Mouse (Mus musculus) 3134 (cell line): ENCODE measurements around the gene Sbsn.

Experiments used
- DNase-seq: peaks from one replicate; pipeline ENCODE4 v3.0.0-alpha.2; 2011; ENCODE audit warnings: low spot score; ENCODE audit not compliant: insufficient read length; ENCODE audit errors: extremely low read depth

Gene Sbsn

DNA sequence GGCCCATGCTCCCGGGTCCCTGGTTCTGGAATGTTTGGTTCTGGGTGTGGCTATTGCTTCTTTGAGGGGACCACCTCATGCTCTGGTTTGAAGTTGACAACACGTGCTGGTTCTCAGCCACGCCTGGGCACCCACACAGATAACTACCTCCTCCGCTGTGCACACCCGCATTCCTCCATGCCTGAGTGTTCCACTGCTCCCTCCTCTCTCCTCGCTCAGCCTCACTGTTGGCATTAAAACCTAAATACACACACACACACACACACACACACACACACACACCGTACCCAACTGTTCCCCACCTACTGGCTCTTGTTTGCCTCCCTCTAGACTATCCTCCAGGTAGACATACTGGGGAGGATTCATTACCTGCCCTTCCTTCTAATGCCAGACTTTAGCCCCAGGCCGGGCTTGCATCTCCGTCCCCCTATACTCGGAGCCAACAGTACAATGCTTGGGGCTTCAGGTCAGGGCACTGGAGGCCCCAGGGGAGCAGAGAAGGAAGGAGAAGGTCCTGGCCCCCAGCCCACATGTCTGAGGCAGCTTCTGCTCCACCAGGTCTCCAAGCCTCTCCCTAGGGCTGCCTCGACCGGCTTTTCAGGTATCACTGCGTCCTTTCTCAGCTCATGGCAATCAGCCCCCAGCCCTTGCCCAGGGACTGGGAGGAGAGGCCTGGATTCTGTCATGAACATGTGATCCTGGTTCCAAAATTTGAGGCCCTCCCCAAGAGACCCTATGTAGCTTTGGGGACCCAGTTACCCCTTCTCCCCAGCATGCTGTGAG, 1.3 kb upstream of the Sbsn start:
- DNase-seq: no peak

DNA sequence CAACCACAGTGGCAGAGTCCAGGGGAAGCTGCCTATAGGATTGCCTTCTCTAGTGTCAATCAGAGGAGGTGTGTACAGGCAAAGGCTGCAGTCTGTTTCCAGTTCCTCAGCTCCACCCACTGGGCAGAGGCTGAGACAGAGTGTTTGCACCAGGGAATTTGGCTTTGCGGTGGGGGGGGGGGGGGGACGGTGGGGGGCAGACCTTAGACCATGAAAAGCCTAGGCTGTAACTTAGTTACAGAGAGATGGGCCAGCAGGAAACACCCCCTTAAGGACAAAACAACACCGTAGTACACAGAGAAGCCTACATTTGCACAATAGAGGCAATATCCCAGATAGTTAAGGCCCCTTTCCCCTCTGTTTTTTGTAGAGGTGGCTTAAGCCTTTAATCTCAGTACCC, 5.7 kb downstream of the Sbsn start:
- DNase-seq: no peak

DNA sequence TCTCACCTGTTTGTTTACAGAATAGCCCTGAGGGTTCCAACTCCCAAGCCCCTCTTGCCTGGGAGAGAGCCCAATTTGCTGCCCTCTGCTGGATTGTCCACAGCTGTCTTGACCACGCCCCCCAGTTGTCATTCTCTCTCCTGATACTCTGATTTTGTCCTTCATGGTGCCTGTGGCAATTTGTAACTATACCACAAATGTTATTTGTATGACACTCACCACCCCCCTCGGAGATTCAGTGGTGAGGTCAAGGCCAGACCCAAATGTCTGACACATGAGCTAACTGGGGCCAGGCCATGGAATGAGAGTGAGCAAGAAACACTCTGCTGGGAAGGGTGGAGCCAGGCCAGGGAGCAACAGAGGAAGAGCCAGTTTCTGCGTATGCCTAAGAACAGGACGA, 7.6 kb downstream of the Sbsn start:
- peak; percentile 45 for DNase-seq

DNA sequence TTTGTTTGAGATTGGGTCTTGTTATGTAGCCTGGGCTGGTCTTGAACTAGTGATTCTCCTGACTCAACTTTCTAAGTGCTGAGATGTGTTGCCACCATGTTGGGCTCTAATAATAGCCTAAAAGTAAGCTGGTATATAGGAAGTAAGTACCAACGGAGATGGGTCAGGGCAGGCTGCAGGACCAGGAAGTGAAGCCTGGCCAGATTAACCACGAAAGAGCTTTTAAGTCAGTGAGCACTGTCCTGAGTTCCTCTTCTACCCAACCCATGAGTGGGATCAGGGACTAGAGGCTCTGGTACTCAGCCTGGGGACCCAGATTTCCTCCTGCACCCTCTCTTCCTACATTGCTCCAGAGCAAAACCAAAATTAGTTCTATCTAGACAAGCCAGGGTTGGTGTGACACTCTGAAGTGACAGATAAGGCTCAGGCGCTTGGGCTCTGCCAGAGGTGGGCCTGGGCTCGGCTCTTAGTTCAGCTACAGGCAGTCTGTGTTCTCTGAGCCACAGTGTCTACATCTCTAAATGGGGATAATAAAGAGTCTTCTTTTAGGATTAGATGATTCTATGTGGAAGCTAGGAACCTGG, 10.6 kb downstream of the Sbsn start:
- DNase-seq: no peak

DNA sequence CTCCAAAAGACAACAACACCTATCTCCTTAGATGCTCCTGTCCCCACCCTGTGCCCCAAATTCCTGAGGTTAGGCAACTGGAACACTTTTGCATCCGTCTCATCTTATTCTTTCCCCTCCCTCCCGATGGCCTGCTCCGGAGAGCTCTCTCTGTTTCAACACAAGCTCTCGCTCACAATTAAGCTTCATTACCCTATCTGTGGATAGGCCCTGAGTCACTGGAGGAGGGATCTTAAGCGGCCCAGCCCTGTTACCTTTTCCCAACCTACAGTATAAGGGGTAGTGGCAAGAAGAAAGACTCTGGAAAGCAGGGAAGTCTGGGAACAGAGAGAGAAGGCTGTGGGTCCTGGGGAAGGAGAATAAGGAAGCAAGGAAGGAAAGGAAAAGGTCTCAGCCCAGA, 12.2 kb downstream of the Sbsn start, which contains the start of gene Dmkn:
Gene Dmkn, plus strand, starts transcription at position 301 of the 400 bp plus-strand sequence.
- DNase-seq: no peak

DNA sequence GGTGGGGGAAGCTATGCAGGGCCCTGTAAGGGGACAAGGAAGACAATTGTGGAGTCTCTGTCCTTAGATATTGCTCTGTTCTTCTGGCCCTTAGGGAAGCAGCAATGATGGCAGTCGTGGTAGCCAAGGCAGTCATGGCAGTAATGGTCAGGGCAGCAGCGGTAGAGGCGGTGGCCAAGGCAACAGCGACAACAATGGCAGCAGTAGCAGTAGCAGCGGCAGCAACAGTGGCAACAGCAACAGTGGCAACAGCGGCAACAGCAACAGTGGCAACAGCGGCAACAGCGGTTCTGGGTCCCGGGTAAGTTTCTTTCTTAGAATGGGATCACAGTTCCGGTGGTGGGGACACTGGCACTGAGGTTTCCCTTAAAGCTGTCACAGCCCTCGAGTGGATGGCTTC, 13.9 kb downstream of the Sbsn start:
- DNase-seq: no peak

DNA sequence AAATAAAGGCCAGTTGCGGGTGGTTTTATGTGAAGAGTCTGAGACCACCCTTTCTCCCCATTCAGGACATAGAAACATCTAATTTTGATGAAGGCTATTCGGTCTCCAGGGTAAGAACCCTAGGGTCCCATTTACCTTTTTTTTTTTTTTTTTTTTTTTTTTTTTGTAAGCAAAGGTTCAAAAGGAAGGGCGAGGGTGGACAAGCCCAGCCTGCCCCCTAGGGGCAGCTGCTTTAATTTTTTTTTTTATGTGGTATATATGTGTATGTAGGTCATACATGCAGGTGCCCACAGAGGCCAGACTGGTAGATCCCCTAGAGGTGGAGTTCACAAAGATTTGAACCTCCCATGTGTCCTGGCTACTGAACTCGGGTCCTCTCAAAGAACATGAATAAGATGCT, 15.1 kb downstream of the Sbsn start:
- no peak for DNase-seq

DNA sequence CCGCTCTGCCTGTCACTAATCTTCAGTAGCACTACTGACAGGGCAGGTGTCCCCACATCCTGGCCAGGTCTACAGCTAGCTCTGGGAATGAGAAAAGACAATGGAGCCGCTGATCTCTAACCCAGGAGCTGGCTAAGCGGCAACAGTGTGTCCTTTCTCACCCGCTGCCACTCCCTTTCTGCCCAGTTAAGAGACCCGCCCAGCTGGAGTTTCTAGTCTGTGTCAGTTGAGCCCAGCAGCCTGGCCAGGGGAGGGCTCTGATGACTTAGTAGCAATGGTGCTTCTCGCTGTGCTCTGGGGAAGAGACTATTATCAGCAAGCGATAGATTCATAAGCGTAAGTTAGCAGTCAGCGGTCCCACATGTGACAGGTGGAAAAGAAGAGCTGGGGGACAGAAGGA, 18.0 kb downstream of the Sbsn start:
- no peak for DNase-seq

DNA sequence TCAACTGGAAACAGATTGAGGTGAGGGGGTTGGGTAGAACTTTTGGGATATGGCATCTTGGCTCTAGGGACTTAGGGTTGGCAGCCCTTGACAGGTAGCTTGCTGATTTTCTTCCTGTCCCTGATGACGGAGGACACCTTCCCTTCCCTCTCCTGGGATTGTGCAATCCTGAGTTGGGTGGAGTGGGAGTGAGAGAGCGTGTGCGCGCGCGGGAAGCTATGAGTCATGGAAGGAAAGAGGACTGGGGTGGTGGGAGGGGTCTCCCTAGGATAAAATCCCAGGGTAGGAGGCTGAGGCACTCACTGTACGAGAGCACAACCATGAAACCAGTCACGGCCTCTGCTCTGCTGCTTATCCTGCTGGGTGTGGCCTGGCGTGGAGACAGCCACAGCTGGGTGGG, 24.8 kb downstream of the Sbsn start:
- DNase-seq: no peak

DNA sequence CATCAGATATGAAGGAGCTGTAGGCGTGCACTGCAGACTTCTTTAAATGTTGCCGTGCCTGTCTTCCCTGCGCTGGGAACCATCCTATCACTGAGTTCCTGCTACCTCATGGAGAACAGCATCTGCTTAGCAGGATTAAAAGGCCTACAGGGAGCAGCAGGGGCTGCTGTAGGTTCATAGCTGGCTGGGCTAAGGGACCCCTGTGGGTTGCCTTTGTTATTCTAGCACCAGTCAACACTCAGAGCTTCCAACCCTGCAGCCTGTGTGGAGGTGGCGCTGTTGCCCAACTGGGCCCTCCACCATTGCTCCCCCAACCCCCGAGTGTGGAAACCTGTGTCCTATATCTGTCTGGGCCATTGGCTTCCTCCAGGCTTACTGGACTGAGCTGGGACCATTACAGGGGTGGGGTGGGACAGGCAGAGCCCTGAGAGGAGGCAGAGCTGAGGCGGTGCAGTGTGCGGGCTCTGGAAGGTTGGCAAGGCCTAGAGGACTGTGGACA, 25.9 kb downstream of the Sbsn start:
- no peak for DNase-seq

DNA sequence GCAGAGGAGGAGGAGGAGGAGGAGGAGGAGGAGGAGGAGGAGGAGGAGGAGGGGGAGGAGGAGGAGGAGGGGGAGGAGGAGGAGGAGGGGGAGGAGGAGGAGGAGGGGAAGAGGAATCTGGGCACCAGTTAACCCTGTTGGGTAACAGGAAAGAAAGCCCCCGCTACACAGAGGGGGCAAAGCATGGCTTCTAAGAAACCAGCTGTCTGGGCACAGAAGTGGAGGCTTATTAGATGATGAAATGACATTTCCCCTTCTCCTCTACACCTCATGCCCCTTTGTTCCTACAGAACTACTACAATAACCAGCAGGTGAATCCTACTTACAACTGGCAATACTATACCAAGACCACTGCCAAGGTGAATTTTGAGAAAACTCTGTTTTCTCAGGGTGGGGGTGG, 26.6 kb downstream of the Sbsn start:
- no peak for DNase-seq

DNA sequence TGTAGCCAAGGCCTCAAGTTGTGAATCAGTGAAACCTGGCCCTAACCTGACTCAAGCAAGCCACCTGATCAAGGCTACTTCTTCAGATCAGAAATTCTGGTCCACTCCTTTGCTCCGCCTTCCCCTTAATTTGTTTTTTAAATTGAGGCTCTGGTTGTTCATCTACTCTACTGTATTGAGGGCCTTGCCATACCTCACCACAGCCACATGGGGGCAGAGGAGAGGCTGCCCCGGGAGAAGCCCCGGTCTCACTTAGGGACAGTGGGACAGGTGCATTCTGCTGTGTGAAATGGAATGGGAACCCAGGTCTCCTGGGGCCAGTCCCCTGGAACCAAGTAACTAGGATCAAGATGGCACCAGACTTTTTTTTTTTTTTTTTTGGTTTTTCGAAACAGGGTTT, 30.5 kb downstream of the Sbsn start:
- DNase-seq: no peak

DNA sequence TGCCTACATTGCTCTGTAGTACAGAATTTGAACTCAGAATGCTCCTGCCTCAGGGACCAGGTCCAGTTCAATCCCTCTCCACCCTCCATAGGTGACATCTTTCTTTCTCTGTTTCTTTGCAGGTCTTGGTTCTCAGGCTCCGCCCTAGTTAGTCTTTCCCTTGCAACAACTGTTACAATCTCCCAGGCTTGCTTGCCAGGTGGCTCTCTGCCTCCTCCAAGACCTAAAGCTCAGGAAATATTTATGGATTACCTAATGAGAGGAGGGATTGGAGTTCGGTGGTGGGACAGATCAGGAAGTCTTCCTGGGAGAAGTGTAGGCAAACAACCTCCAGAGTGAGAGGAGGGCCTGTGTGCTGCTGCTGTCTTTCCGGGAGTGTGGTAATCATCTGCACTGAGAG, 31.4 kb downstream of the Sbsn start:
- DNase-seq: no peak

DNA sequence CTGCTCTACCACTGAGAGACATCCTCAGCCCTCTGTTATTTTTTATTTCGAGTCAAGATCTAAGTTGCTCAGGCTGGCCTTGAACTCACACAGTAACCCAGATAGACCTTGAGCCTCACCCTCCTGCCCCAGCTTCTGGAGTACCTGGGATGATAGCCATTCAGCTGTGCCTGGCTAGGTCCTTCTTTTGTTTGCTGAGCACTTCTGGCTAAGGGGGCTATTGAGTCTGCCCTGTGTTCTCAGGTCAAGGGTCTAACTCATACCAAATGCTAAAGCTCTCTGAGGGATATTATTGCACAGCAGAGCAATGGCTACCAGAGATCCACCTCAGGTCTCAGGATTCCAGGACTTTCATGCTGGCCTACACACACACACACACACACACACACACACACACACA, 33.9 kb downstream of the Sbsn start:
- DNase-seq: no peak

DNA sequence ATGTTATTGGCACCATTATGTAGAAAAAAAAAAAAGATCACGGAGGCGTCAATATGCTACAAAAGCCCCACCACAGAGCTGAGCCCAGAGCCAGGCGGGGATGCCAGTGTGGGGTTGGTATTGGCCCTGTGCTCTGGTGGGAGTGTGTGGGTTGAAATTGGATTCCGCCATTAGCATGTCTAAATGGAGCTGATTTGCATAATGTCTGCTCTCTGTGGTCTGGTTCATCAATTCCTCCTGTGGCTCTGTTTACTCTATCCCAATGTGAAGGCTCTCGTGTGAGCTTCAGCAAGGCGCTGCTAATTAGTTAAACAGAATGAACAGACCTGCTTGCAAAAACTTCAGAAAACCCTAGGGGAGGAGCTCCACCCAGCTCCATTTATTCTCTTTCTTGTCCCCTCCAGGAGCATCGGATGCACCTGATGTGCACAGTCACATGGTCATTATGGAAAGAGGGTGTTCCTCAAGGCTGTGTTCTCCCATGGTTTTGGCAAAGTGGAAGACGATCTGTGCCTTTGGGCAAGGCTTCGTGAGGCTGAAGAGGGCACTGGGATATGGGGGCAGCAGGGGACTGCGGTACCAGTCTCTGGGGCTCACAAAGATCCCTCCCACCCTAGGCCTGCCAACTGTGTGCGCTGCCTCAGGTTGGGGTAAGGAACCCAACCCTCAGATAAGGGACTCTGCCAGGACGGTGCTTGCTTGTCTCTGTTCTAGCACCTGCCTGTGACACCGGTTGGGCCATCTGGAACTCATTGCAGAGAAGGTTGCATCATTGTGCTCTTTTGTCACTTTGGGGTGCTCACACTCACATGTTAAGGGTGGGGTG, 34.7 kb downstream of the Sbsn start:
- DNase-seq: no peak

DNA sequence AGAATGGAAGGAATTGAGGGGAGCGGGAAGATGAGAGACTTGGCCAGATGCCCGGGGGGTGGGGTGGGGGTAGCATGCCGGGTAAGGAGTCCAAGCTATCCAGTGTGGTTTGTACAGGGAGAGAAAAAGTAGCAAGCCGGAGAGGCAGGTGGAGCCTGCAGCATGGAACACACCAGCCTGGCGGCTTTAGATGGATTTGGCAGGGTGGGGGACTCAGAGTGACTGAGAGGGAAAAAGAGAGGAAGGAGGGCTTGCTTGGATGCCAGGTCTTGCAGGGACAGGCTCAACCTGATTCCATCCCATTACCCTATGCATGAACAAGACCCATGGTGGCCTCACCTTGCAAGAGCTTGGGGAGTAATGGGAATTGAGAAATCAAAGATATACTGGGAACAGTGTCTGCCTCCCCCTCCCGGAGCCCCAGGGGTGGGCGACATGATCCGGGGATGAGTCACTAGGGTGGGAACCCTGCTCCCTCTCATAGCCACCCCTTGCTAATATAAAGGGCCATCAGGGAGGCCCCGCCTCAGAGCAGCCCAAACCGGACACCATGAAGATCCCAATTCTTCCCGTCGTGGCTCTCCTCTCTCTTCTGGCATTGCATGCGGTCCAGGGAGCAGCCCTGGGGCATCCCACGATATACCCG, 36.2 kb downstream of the Sbsn start, which contains the start of gene Krtdap:
Gene Krtdap, plus strand, starts transcription at position 520 of the 646 bp plus-strand sequence.
- no peak for DNase-seq

DNA sequence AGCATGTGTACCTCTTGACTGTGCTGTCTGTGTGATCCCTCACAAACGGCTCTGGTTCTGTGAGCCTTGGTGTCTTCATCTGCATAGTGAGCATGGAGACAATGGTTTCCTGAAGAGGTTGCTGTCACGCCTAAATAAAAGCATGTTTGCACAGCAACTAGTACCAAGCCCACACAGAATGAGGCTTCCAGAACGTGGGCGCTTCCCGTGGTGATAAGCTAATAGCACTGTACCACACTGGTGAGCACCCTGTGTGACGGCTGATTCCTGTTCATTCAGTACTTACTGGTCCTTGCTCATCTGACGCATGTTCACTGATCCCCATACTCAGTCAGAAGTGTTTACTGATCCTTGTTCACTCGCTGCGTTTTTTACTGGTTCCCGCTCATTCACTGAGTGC, 38.9 kb downstream of the Sbsn start:
- no peak for DNase-seq

DNA sequence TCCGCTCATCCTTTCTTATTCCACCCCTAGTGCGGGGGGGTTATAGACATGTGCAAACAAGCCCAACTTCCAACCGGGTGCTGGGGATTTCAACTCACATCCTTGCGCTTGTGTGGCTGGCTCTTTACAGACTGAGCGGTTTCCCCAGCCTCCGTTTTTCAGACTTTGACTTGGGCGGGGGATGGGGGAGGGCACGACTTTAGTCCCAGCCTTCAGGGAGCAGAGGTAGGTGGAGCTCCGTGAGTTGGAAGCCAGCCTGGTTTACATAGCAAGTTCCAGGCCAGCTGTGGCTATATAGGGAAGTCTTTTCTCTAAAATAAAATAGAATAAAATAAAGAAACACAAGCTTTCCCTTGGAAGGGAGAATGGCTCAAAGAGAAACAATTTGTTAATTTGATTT, 40.6 kb downstream of the Sbsn start:
- no peak for DNase-seq

DNA sequence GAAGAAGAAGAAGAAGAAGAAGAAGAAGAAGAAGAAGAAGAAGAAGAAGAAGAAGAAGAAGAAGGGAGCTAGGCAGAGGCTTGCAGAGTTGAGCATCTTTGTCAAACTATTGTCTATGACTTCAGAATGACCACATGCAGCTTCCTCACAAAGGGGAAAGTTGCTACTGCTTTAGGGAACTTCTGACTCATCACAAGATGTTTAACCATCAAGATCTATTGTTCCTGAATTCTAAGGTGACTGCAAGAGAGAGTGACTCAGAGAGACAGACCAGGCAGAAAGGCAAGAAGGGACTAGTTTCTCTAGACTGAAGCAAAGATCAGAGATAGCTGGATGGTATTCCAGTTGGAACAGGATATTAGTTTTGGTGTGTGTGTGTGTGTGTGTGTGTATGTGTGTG, 43.6 kb downstream of the Sbsn start:
- no peak for DNase-seq

DNA sequence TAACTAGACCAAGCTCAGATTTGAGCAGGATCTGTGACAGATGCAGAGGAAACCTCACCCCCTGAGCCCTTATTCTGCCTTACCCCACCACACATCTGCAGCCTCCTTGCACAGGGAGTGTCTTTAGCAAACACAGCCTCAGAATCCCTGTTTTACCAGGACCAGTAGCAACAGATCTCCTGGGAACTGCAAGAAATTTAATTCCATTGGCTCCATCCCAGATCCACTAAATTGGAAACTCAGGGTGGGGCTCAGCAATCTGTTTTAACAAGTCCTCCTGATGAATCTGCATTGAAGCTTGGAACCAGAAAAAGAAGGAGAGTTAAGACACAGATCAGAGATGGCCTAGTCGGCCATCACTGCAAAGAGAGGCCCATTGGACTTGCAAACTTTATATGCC, 45.5 kb downstream of the Sbsn start:
- DNase-seq: no peak

DNA sequence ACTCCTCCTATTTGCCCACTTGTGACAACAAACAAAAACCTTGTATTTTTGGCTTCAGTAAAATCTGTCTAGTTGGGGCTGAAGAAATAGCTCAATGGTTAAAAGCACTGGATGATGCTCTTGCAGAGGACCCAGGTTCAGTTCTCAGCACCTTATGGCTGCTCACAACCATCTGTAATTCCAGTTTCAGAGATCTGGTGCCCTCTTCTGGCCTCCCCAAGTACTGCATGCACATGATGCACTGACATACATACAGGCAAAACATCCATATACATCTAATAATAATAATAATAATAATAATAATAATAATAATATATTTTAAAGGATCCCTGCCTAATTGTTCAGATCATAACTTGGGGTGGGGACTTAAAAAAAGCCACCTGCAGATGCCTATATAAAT, 49.4 kb downstream of the Sbsn start:
- DNase-seq: no peak
